In genomic region chr8:78496273-78496672, GRCm38 (mm10) we compare ENCODE assay signal across 32 mouse cellular contexts. TPM values are rescaled to one million over a fixed set of nuclear protein-coding genes. Genes with fewer than 3 reads are reported as not detected.
"Had no signal": no experiment of that assay in that cellular context is flagged by ENCODE, and none has a peak within 500 bp of the region (broad histone marks: within the 10 kb centered on the region; RNA-seq: fewer than 3 reads in every experiment).

No protein-coding gene starts in this region.

RNA-seq across cellular contexts. Expression of gene Pou4f2, which starts 59.8 kb away (rescaled TPM):
- total RNA-seq: heart, postnatal 10 days; heart, postnatal 14 days; heart, postnatal 25 days; heart, postnatal 36 days; heart, postnatal 4 days; hematopoietic stem cell, adult 5-6 weeks; layer of hippocampus, adult 18-20 months; layer of hippocampus, adult 2 months; layer of hippocampus, adult 8-10 months; layer of hippocampus, postnatal 10 days; layer of hippocampus, postnatal 14 days; layer of hippocampus, postnatal 25 days; layer of hippocampus, postnatal 36 days; left cerebral cortex, adult 18-20 months; left cerebral cortex, adult 2 months had no signal
- polyA plus RNA-seq: heart, embryonic 12.5 days; heart, embryonic 13.5 days; heart, embryonic 14.5 days; heart, embryonic 15.5 days; heart, embryonic 16.5 days; heart, postnatal 0 days; inflammation-experienced regulatory T-cells, adult 6 months; intestine, embryonic 14.5 days; intestine, embryonic 15.5 days; intestine, embryonic 16.5 days; intestine, postnatal 0 days; kidney, adult 2 months; kidney, embryonic 14.5 days; kidney, embryonic 15.5 days; kidney, embryonic 16.5 days; kidney, postnatal 0 days; large intestine, adult 2 months had no signal
